Mouse (Mus musculus): ENCODE measurements around the gene Ugt1a10.

GRCm38 (mm10) chr1:88253540-88253939 lies 198.4 kb downstream of the Ugt1a10 start:
- TF ChIP-seq GATA1 (IDR thresholded peaks at IDR 0.05; ENCODE audit: borderline replicate concordance, low read length) (no peak), FLI1 (IDR thresholded peaks at IDR 0.05; ENCODE audit: low read length) (no peak)

All from megakaryocyte, embryonic 14.5 days (primary cell).